Mouse (Mus musculus): ENCODE measurements around the gene Ext2. TPM values are rescaled to one million over a fixed set of nuclear protein-coding genes. Genes with fewer than 3 reads are reported as not detected.

Ext2 gene
- polyA plus RNA-seq, 1 experiment from 2014 or later = 68.2 TPM

DNA sequence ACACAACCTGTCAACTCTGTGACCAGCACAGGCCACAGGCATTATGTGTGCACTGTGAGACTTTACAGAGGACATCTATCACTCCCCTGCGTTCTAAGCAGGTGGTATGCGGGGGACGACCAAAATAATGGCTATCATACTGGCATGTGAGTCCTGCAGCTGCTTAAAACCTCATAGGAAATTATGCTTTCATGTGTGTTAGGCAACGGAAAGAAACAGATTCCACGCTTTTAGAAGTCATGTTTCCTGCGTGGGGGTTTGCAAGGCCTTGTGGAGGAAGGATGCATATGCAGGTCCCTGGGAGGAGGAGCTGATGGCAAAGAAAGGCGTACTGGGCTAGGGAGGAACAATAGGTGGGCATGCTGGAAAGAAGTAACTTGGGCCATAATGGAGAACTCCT is 63.2 kb downstream of the Ext2 start:
- no peak overlapping the region for H3K27ac ChIP-seq (ENCODE audit: low read depth, low read length)
- H3K9me3 ChIP-seq (ENCODE audit: control insufficient read depth, low read length) = no peaks in the 10 kb centered on the region
- no peaks in the 10 kb centered on the region for H3K27me3 ChIP-seq (ENCODE audit: control insufficient read depth, insufficient read depth, low read length)
- H3K4me1 ChIP-seq (ENCODE audit: control insufficient read depth, insufficient read depth, low read length) = no peaks in the 10 kb centered on the region
- no peak overlapping the region for H3K4me3 ChIP-seq (ENCODE audit: low read depth, low read length)
- WGBS = 77% methylated on average over 7 of the region's 7 CpGs
- no peak overlapping the region for H3K9ac ChIP-seq (ENCODE audit: low read length)
- DNase-seq (ENCODE audit: low spot score, missing footprints) = no peak
- H3K4me2 ChIP-seq = no peak overlapping the region
- no peaks in the 10 kb centered on the region for H3K36me3 ChIP-seq (ENCODE audit: control insufficient read depth, insufficient read depth, low read length)
- no peak for ATAC-seq (ENCODE audit: low FRiP score)

DNA sequence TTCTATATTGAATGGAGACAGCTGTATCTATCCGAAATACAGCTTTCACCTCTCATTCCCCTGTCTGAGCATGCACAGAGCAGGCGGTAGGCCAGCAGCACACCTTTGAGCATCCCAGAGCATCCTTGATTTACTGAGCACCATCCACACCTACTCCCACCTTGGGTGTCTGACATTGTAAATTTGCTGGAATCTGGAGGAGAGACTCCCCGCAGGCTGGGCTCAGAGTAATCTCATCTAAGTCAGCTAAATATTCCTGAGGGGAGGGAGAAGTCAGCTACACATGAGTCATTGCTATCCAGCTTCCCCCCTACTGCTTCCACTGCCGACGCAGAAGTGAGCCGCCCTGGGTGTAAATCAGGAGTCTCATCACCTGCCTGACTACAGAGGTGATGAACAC is 64.1 kb downstream of the Ext2 start:
- WGBS = 79% methylated on average over 6 of the region's 6 CpGs
- Histone ChIP-seq H3K4me2 (no peak overlapping the region), H3K36me3 (ENCODE audit: control insufficient read depth, insufficient read depth, low read length) (no peaks in the 10 kb centered on the region), H3K9me3 (ENCODE audit: control insufficient read depth, low read length) (no peaks in the 10 kb centered on the region), H3K9ac (ENCODE audit: low read length) (no peak overlapping the region), H3K27ac (ENCODE audit: low read depth, low read length) (no peak overlapping the region), H3K4me1 (ENCODE audit: control insufficient read depth, insufficient read depth, low read length) (no peaks in the 10 kb centered on the region), H3K27me3 (ENCODE audit: control insufficient read depth, insufficient read depth, low read length) (no peaks in the 10 kb centered on the region), H3K4me3 (ENCODE audit: low read depth, low read length) (no peak overlapping the region)
- ATAC-seq (ENCODE audit: low FRiP score) (no peak), DNase-seq (ENCODE audit: low spot score, missing footprints) (no peak)

DNA sequence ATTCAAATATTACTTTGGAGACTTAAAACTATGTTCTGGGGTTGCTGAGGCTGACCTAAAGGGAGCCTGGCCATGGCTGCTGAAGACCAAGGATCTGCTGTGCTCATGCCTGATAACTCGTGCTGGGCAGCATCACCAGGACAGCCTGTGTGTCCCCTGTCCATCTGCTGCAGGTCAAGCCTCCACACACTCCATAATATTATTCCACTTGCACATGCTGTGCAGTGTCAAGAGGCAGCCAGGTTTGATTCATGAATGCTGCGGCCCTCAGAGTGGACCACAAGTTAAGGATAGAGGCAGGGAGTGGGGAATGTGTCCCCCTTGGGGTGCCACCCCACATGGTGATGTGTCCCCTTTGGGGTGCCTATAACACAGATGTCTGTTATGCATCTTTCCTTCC is 68.0 kb downstream of the Ext2 start:
- DNase-seq (ENCODE audit: low spot score, missing footprints) (no peak), ATAC-seq (ENCODE audit: low FRiP score) (no peak)
- no peak overlapping the region for H3K4me2 ChIP-seq
- no peaks in the 10 kb centered on the region for H3K36me3 ChIP-seq (ENCODE audit: control insufficient read depth, insufficient read depth, low read length)
- WGBS = 85% methylated on average over 2 of the region's 2 CpGs
- no peak overlapping the region for H3K27ac ChIP-seq (ENCODE audit: low read depth, low read length)
- no peaks in the 10 kb centered on the region for H3K4me1 ChIP-seq (ENCODE audit: control insufficient read depth, insufficient read depth, low read length)
- H3K9me3 ChIP-seq (ENCODE audit: control insufficient read depth, low read length) = no peaks in the 10 kb centered on the region
- no peaks in the 10 kb centered on the region for H3K27me3 ChIP-seq (ENCODE audit: control insufficient read depth, insufficient read depth, low read length)
- H3K4me3 ChIP-seq (ENCODE audit: low read depth, low read length) = no peak overlapping the region
- no peak overlapping the region for H3K9ac ChIP-seq (ENCODE audit: low read length)

GRCm38 (mm10) chr2:93753147-93753758 is 69.1 kb downstream of the Ext2 start:
- DNase-seq (ENCODE audit: low spot score, missing footprints) (no peak), ATAC-seq (ENCODE audit: low FRiP score) (no peak)
- Histone ChIP-seq H3K27ac (ENCODE audit: low read depth, low read length) (no peak overlapping the region), H3K9me3 (ENCODE audit: control insufficient read depth, low read length) (no peaks in the 10 kb centered on the region), H3K36me3 (ENCODE audit: control insufficient read depth, insufficient read depth, low read length) (no peaks in the 10 kb centered on the region), H3K27me3 (ENCODE audit: control insufficient read depth, insufficient read depth, low read length) (no peaks in the 10 kb centered on the region), H3K4me1 (ENCODE audit: control insufficient read depth, insufficient read depth, low read length) (no peaks in the 10 kb centered on the region), H3K4me2 (no peak overlapping the region), H3K4me3 (ENCODE audit: low read depth, low read length) (no peak overlapping the region), H3K9ac (ENCODE audit: low read length) (no peak overlapping the region)
- 59% methylated on average over 6 of the region's 6 CpGs for WGBS

- H3K27ac ChIP-seq (ENCODE audit: low read depth, low read length) = no peak overlapping the region
- H3K9me3 ChIP-seq (ENCODE audit: control insufficient read depth, low read length) = no peaks in the 10 kb centered on the region
- H3K27me3 ChIP-seq (ENCODE audit: control insufficient read depth, insufficient read depth, low read length) = no peaks in the 10 kb centered on the region
- WGBS = 96% methylated on average over 4 of the region's 4 CpGs
- H3K4me1 ChIP-seq (ENCODE audit: control insufficient read depth, insufficient read depth, low read length) = peaks cover 6% of the 10 kb centered on the region; the same call in 1 of the 2 replicates
- DNase-seq (ENCODE audit: low spot score, missing footprints) (no peak), ATAC-seq (ENCODE audit: low FRiP score) (no peak)
- no peak overlapping the region for H3K4me3 ChIP-seq (ENCODE audit: low read depth, low read length)
- no peak overlapping the region for H3K4me2 ChIP-seq
- no peaks in the 10 kb centered on the region for H3K36me3 ChIP-seq (ENCODE audit: control insufficient read depth, insufficient read depth, low read length)
- no peak overlapping the region for H3K9ac ChIP-seq (ENCODE audit: low read length)
Measured at GRCm38 (mm10) chr2:93749709-93750108, 72.7 kb downstream of the Ext2 start.

- Histone ChIP-seq H3K9ac (ENCODE audit: low read length) (no peak overlapping the region), H3K27ac (ENCODE audit: low read depth, low read length) (no peak overlapping the region), H3K9me3 (ENCODE audit: control insufficient read depth, low read length) (no peaks in the 10 kb centered on the region), H3K4me2 (no peak overlapping the region), H3K27me3 (ENCODE audit: control insufficient read depth, insufficient read depth, low read length) (no peaks in the 10 kb centered on the region), H3K36me3 (ENCODE audit: control insufficient read depth, insufficient read depth, low read length) (no peaks in the 10 kb centered on the region), H3K4me1 (ENCODE audit: control insufficient read depth, insufficient read depth, low read length) (peaks cover 6% of the 10 kb centered on the region; the same call in 1 of the 2 replicates), H3K4me3 (ENCODE audit: low read depth, low read length) (no peak overlapping the region)
- DNase-seq (ENCODE audit: low spot score, missing footprints) = no peak
- 93% methylated on average over 5 of the region's 5 CpGs for WGBS
- ATAC-seq (ENCODE audit: low FRiP score) = no peak
Measured at GRCm38 (mm10) chr2:93747538-93748126, 74.7 kb downstream of the Ext2 start.

GRCm38 (mm10) chr2:93746620-93747019 is 75.7 kb downstream of the Ext2 start:
- H3K9me3 ChIP-seq (ENCODE audit: control insufficient read depth, low read length) = no peaks in the 10 kb centered on the region
- DNase-seq (ENCODE audit: low spot score, missing footprints) (no peak), ATAC-seq (ENCODE audit: low FRiP score) (no peak)
- no peak overlapping the region for H3K4me2 ChIP-seq
- H3K4me1 ChIP-seq (ENCODE audit: control insufficient read depth, insufficient read depth, low read length) = peaks cover 6% of the 10 kb centered on the region; the same call in 1 of the 2 replicates
- H3K27me3 ChIP-seq (ENCODE audit: control insufficient read depth, insufficient read depth, low read length) = no peaks in the 10 kb centered on the region
- no peak overlapping the region for H3K4me3 ChIP-seq (ENCODE audit: low read depth, low read length)
- H3K36me3 ChIP-seq (ENCODE audit: control insufficient read depth, insufficient read depth, low read length) = no peaks in the 10 kb centered on the region
- 81% methylated on average over 4 of the region's 4 CpGs for WGBS
- no peak overlapping the region for H3K9ac ChIP-seq (ENCODE audit: low read length)
- H3K27ac ChIP-seq (ENCODE audit: low read depth, low read length) = no peak overlapping the region

- Histone ChIP-seq H3K27me3 (ENCODE audit: control insufficient read depth, insufficient read depth, low read length) (no peaks in the 10 kb centered on the region), H3K4me1 (ENCODE audit: control insufficient read depth, insufficient read depth, low read length) (peaks cover 6% of the 10 kb centered on the region; the same call in 1 of the 2 replicates), H3K9me3 (ENCODE audit: control insufficient read depth, low read length) (no peaks in the 10 kb centered on the region), H3K27ac (ENCODE audit: low read depth, low read length) (no peak overlapping the region), H3K4me2 (no peak overlapping the region), H3K36me3 (ENCODE audit: control insufficient read depth, insufficient read depth, low read length) (no peaks in the 10 kb centered on the region), H3K4me3 (ENCODE audit: low read depth, low read length) (no peak overlapping the region), H3K9ac (ENCODE audit: low read length) (no peak overlapping the region)
- ATAC-seq (ENCODE audit: low FRiP score) (no peak), DNase-seq (ENCODE audit: low spot score, missing footprints) (no peak)
- 84% methylated on average over 5 of the region's 5 CpGs for WGBS
Measured at GRCm38 (mm10) chr2:93746162-93746561, 76.2 kb downstream of the Ext2 start.

- Histone ChIP-seq H3K27me3 (ENCODE audit: control insufficient read depth, insufficient read depth, low read length) (no peaks in the 10 kb centered on the region), H3K4me2 (no peak overlapping the region), H3K4me1 (ENCODE audit: control insufficient read depth, insufficient read depth, low read length) (peaks cover 6% of the 10 kb centered on the region; the same call in 1 of the 2 replicates)
Measured at GRCm38 (mm10) chr2:93745741-93746140, 76.6 kb downstream of the Ext2 start.

More at GRCm38 (mm10) chr2:93745741-93746140, 76.6 kb downstream of the Ext2 start:
- DNase-seq (ENCODE audit: low spot score, missing footprints) = no peak
- 81% methylated on average over 9 of the region's 9 CpGs for WGBS
- Histone ChIP-seq H3K27ac (ENCODE audit: low read depth, low read length) (no peak overlapping the region), H3K9ac (ENCODE audit: low read length) (no peak overlapping the region), H3K4me3 (ENCODE audit: low read depth, low read length) (no peak overlapping the region), H3K36me3 (ENCODE audit: control insufficient read depth, insufficient read depth, low read length) (no peaks in the 10 kb centered on the region), H3K9me3 (ENCODE audit: control insufficient read depth, low read length) (no peaks in the 10 kb centered on the region)
- no peak for ATAC-seq (ENCODE audit: low FRiP score)
